Mouse (Mus musculus): ENCODE data around the gene Nfia.

- TF ChIP-seq CTCF (IDR thresholded peaks at IDR 0.05; ENCODE audit: low read depth, low read length) (no peak), POLR2A (IDR thresholded peaks at IDR 0.05; ENCODE audit: borderline replicate concordance, low read depth, low read length) (no peak)
These were observed 288.1 kb downstream of the Nfia start for GRCm38 (mm10) chr4:98060601-98061000.

Measured in bone marrow macrophage, adult 2 months (primary cell).